Mouse (Mus musculus): ENCODE measurements around the gene H2al1j.

GRCm38 (mm10) chrX:11288306-11288882 lies 39.2 kb upstream of the H2al1j start:
- TF ChIP-seq CTCF (IDR thresholded peaks at IDR 0.05; ENCODE audit: borderline replicate concordance, control insufficient read depth, extremely low read depth, insufficient read depth, low read length, poor library complexity) (no peak), POLR2A (IDR thresholded peaks at IDR 0.05; ENCODE audit: control insufficient read depth, extremely low read depth, insufficient read depth, low read length, poor library complexity) (no peak)

All from thymus, adult 2 months (tissue).